Mouse (Mus musculus) thymus, postnatal 25 days (tissue): ENCODE measurements around the gene Lrrc4.

Experiments used
- DNase-seq: peaks from one replicate; pipeline ENCODE4 v3.0.0; 2022

Gene Lrrc4

DNA sequence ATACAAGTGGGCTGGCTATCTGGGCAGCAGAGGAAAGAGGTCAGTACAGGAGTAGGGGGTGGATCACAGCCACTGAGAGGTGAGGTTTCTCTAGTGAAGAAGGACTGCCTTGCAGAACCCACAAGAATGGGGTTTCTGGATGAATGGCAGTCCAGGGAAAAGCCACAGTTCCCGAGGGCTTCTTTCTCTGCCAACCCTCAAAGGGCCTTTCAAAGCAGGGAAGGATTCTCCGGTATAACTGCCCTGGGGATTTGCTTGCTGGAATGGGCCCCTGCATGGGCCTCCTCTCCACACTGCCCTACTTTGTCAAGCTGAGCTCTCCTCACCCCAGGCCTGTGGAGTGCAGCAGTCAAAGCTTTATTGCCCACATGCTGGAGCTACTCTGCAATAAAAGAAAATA, 22.1 kb upstream of the Lrrc4 start:
- no peak for DNase-seq

DNA sequence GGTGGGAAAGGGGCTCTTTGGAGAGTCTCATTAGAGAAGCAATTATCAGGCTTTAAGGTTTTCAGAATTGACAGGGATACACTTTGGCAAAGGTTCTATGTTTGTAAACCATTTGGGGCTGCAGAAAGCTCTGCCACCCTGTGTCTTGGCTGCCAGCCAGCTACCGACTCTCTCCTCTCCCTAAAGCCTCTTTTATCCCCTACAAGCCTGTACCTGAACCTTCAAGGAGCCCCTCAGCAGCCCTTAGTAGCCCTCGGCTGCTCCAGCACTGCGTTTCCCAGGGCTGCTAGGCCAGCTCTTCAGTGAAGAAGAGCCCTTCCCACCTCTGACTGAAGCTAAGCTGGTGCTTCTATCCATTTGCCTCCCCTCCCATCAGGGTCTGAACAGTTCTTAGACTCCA, 21.6 kb upstream of the Lrrc4 start:
- DNase-seq = no peak

DNA sequence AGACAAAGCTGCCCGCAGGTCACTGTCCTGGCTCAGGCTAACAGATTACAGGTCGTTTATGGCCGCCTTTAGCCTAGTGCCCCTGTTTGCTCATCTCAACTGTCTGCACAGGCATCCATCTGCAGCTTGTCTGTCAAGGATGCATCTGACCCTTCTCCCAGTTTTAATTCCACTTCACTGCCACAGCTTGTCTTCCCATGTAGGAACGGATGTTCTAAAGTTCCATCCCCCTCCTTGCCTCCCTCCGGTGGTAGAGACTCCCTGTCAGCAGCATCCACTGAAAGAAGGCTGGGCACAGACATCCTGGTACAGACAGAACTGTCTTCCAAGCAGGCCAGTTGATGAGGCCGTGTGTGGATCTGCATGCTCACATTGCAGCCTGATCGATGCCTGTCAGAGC, 20.8 kb upstream of the Lrrc4 start:
- DNase-seq = no peak

DNA sequence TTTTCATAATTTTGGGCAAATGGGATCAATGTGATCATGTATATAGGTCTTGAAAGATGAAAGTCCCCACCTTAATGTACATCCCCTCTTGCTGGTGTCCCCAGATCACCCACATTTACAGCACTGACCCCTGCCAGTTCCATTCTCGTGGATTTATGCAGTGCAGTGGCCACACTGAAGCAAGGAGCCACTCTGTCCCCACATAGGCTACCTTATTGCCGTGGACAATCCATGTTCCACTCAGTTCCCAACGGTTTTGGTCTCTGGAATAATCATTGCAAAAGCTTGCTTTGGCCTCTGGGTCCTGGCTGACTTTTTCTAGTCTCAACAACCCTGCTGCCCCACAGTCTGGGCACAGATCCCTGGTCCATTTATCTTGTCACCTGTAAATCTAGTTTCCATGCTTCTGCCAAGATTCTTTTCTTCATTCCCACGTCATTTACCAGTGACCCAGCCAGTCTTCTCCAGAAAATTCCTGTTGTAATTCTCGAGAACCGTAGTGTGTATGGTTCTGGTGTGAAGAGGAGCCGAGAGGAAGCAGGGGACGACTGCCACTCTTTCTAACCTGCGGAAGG, 18.9 kb upstream of the Lrrc4 start:
- DNase-seq = no peak

DNA sequence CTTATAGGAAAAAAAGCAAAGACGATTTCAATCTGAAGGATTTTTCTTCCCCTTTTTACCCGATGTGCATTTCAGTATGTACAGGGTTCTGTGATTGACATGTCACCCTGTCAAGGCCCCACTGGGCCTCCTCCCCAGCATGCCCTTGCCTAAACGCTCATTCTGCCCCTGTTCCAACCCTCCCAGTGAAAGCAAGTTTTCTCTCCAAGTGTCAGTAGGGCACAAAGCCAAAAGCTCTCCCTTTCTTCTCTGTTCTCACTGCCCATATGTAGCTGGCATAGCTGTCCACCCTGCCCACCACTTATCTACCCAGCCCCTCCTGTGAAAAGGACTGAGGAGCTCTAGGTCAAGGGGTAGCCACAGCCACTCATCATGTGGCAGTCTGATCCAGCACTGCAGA, 17.8 kb upstream of the Lrrc4 start:
- DNase-seq = no peak

DNA sequence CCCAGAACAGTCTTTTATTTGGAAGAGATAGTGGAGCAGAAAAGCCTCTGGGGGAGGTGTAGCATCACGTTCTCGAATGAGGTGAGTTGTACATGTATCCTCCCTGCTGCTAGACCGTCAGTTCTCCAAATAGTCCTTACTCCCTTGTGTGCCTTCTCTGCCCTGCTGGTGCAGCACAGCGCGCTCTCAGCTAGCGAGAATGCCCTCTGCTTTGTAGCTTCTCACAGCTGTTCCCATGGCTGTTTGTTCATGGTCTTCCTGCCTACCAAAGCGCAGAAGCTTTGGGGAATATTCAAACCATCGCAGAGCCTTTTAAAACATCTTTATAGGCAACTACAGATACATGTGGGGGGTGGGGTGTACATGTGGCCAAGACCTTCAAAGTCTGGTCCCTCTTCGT, 17.3 kb upstream of the Lrrc4 start:
- DNase-seq = no peak

DNA sequence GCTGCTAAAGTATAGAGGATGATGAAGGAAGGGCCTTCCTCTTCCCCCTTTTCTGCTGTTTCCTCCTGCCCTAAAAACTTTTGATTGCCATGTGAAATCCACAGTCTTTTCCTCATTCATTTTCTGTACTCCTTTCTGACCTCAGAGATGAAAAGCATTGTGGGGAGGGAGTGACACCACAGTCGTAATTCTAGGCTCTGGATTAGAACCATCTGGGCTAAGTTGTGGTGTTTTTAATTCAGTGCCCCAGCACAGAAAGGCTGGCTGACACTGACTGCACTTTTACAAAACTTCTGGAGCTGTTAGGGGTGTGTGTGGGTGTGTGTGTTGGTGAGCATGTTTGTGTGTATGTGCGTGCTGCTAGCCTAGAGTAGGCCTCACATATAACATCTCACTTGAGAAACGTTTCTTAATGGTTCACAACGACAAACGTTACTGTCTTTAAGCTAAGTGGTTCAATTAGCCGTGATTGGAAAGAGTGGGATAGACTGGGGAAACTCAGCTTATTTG, 16.8 kb upstream of the Lrrc4 start:
- DNase-seq = no peak

DNA sequence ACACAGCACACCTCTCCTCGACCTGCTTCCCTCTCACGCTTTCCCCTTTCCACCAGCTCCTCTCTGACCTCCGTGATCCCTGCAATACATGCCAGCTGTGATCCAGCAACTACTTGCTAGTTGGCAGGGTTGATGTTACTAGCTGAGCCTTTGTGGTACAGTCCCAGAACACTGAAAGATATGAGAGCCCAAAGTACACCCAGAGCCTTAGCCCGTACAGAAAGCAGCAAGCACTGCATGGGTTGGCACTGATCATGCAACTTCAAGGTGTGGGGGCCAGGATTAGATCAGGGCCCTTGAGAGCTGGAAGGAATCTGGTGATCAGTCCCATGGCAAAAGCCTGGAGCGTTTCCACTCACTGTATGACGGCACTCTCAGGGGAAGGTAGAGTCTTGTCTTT, 16.1 kb upstream of the Lrrc4 start:
- no peak for DNase-seq

DNA sequence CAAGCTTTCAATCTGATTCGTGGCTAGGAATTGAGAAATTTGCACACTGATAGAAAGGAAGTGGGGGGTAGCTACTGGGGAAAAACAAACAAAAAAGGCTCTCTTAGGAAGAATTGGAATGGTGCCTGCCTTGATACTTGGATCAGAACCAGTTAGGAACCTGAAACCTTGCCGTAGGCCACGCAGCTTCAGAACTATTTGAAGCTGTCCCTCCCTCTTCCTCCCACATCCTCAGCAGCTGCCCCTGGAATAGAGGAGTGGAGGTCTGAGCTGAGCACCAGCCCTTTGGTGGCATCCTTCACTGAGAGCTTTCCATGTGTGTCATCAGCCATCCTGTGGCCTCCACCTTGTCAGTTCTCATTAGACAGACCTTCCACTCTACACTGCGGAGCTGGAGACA, 14.1 kb upstream of the Lrrc4 start:
- no peak for DNase-seq

DNA sequence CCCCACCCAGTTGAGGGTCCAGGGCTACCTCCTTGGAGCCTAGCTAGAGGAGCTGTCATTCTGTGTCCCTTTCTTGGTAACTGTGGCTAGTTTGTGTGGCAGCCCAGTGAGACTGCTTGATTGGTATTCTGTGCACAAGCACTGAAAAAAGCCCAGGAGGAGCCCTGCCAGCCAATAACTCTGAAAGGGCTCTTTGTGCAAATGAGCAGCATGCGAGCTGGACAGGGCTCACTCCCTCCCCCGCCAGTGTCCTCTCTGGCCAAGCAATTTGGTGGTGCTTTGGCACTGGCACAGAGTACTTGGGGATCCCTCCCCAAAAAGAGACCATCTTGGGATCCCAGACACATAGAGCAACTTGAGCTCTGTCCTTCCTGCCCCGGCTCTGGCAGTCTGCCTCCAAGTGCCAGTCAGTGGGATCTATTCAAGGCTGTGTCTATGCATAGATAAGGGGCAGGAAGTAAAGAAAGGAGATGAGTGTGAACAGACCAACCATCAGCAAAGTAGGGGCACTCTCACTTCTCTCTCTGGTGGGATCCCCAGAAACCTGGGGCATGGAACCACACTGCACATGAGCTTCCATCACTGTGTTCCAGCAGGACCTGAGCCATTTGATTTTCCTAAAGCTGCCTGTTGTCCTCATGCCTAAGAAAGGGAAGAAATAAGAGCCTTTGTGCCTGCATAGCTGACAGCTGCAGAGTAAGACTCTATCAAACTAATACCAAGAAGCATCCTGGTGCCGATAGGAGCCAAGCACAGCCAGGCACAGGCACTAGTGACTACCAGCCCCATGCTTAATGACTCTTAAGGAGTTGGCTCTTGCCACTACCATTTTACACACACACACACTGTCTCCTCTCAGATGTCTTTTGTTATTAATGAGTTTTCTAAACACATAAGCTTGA, 11.1 kb upstream of the Lrrc4 start:
- DNase-seq = no peak

DNA sequence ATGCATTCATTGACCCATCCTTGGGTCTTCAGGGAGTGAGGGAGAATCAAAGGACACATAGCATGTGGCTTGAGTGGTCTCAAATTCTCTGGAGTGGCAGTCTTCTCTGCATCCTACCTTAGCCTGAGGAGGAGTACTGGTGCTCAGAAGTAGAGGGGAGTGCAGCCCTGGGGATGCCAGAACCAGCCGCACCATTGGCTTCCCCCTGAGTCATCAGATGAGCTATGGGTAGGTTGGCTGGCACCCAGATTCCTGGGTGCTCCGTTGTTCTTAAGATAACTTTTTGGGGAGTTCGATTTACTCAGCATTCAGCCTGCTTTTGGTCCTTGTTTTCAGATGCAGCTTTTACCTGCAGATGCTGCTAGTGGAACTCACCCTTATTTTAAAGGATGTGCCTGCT, 10.0 kb upstream of the Lrrc4 start:
- no peak for DNase-seq

DNA sequence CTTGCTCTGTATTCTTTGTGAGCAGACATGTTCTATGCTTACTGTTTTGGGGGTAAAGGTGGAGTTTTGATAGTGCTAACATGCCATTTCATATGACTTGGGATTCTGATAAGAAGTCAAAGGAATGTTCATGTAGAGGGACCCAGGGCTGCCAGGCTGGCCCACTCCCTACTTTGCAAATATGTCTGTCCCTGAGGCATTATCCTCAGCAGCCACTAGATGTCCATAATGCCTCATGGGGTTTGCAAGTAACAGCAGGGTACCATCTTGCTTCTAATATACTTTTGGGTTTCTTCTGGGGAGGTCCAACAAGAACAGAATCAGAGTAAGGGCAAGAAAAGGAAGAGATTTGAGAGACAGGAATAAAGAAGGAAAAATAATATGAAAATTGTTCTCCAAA, 5.1 kb upstream of the Lrrc4 start:
- DNase-seq = no peak

DNA sequence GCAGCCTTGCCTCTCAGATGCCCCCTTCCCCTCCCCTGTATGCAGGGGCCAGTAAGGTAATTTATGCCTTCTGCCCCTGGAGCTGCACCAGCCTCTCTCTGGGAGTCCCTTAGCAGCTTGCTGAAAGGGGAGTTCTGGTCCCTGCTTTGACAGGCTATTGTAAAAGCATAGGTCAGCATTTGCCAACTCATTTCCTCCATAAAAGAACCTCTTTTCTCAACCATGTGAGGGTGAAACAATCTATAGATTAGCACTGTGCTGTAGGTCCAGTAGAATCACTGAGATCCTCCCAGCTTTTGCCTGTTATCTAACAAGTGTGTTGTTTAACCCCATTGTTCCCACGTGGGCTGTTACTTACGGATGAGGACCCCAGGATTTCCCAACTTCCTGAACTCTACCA, 2.5 kb upstream of the Lrrc4 start:
- no peak for DNase-seq

DNA sequence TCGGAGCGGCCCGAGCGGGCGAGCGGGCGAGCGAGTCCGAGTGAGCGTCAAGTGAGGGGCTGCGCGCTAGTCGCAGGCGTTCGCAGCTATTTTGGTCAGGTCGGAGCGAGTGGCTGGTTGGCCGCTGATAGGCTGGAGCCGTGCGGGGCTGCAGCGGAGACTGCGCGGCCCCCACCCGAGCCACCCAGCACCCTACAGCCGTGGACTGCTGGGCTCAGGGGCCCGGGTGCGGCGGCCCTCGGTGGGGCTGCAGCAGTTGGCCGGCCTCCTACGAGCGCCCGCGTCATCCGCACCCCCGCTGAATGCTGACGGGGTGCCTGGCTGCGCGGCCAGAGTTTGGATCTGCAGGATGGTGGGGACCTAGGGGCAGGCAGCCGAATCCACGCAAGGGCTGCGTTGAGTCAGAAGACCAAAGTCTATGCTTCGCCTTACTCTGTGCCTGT, 1.9 kb upstream of the Lrrc4 start:
- peak; percentile 4 for DNase-seq

DNA sequence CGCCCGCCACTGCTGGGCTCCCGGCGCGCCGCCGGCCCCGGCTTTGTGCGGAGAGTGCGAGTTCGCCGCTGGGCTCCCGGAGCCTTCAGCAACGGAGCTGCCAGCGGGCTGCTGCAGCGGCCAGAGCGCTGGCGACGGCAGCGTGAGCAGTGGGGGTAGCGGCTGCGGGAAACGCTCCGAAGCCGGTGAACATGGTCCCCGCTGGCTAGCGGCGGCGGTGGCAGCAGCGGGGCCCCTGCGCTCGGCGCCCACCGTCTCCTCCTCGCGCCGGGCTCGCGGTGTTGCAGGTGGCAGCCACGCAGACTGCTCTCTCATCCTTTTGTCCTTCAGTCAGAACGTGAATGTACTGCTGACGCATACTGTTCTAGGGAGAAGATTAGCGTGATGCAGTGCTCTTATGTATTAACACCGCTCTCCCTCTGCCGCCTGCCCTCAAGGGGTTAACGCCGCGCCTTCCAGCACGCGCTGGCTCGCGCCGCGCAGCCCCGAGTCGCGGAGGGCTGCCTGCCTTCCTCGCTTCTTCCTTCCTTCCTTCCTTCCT, 1.3 kb upstream of the Lrrc4 start:
- DNase-seq = peak; percentile 26

DNA sequence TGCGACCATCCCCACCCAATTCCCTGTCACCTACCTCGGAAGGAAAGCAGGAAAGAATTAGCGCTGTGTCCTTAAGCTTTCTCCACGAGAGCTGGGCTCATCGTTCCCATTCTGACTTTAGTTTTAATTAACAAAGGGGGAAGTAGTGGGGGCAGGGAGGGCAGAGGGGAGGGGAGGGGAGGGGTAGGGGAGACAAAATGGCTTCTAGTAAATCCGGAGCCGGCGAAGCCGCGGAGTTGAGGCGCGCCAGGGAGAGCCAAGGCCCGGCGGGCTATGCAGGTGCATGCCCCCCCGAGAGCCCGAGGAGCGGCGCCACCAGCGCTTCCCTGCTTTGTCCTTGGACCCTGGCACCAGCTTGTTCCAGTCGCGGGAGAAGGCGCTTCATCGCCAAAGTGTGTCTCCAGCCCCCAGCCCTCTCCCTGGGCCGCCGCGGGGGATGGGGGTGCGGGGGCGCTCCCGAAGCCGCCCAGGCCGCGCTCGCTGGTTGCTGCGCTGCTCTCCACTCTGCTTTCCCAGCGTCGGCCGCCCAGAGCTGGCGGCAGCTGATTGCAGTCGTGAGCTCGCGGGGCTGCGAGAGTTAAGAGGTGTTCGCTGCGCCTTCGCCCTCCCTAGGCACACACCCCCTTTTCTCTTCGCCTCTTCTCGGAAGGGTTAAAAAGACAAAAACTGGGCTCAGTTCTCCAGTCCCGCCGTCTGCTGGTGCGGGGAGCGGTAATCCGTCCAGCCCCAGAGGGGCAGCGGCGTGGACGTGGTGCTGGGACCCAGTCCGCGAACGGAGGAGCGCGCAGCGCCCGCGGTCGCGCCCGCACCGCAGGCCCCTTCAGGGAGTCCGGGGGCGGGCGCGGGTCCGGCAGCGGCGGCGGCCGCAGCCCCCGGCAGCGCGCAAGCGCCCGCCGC, 555 bp upstream of the Lrrc4 start:
- peak; percentile 34 for DNase-seq

DNA sequence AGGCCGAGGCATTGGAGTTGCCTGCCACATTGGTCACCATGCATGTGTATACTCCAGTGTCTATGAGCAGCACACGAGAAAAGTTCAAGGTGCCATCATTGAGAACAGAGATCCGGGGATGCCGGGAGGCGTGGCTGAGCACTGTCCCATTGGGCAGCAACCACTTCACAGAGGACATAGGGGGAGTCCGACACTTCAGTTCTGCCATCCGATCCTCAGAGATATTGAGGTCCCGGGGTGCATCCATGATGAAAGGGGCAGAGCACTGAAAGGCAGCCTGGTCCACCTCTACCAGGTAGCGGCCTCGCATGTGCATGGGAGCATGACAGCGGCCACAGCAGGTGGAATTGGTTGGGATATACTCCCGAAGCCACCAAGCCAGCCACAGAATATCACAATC, 1.2 kb downstream of the Lrrc4 start:
- DNase-seq = no peak

DNA sequence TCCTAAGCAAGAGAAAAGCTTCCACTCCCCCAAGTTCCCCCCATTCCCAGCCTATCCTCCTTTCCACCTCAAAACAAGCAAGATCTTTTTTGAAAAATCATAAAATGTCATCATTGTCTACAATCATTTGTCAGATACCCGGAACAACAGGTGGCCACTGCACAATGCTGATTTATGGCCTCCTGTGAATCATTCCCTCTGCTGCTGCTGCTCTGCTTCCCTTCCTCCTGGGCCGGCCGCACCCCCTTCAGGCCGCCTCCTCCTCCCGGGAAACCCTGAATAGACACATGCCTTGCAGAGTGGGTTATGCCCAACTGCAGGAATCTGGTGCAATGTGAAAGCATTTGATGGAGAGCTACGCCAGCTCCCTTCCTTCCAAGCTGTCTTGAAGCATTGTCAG, 3.0 kb downstream of the Lrrc4 start:
- no peak for DNase-seq

DNA sequence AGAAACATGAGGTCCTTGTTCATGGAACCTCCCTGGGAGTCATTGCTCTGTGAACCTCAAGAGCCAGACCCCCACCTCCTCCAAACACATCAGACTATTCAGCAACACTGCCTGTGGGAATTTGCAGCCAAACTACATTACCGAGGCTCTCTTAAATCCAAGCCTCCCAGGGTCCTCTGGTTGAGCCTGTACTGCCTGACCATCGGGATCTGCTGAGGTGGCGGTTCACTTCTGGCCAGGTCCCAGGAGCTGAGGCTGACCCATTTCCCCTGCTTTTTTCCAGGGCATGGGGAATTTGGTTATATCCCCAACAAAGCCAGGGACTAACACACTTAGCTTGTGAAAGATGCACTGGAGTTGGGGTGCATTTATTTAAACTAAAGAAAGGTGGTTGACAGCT, 4.0 kb downstream of the Lrrc4 start:
- no peak for DNase-seq

DNA sequence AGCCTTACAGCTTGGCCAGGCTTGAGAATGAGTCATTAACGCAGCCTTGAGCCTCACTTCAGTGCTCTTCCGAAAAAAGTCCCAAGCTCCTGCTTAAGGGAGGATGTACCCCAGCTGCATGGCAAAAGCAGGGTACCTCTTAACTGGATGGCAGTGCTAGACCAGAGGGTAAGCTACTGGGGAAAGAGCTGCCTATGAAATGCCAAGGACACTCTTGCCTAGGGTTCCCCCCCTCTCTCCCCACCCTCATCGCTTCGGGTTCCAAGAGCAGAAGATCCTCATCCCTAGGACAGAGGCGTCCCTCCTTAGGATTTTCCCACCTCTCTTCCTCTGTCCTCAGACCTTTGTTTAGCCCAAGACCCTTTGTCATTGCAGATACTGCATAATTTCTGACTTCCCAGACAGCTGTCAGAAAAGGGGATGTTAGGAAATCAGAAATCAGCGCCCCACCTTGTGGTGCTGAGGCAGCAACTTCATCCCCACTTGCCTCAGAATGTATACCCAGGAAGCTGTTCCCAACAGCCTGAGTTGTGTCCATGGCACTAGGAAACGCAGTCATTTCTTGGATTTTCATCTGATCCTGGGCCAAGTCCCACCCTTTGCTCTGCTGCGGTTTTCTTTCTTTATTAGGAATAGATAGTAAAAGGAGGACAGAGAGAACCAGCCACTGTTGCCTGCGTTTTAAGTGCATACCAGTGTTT, 4.7 kb downstream of the Lrrc4 start:
- no peak for DNase-seq

DNA sequence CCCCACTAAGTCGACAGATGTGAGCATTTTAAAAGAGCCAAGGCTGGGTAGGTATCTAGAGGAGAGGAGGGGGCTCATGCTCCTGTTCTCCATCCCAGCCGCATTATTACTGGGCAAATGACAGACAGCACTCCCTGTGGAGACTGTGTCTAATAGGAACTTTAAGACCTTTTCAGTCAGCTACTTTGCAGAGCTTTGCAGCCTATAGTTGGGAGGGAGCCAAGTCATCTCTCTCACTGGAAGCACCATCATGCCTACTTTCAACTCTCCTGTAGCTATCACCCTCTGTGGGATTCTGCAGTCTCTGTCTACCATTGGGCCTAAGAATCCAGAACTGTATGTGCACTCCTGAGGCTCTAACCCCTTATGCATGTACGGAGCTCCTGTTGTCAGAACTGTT, 5.7 kb downstream of the Lrrc4 start:
- DNase-seq = no peak

DNA sequence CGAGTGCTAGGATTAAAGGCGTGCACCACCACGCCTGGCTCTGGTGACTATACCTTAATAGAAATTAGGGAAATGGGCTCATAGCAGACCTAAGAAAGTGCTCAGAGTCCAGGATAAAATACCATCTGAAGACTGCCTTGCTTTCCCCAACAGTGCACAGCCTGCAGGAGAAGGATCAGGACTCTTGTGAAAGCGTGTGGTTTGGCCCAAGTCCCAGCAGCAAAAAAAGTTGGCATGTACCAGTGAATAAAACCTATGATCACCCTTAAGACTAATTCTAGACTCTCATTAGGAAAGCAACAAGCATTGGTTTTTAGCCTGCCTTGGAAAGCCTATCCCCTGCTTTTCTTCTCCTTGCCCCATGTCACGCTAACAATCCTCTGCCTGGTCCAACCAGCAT, 7.7 kb downstream of the Lrrc4 start:
- DNase-seq = no peak

DNA sequence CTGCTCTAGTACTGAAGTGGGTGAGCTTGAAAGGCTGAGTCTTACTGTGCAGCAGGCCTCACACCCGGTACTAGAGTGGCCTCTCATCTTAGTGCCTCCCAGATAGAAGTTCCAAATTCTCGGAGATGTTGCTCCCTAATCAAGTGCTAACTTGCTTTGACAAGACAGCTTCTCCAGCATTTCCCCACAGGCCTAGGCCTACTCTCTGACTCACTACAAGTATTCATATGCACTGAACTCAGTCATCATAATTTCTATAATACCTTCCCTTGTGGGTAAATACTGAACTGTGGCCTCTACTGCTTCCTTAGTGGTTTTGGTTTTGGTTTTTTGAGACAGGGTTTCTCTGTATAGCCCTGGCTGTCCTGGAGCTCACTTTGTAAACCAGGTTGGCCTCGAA, 8.2 kb downstream of the Lrrc4 start:
- no peak for DNase-seq
